Mouse (Mus musculus) intestine, embryonic 14.5 days (tissue): ENCODE data around the gene Atp2a1. TPM values are rescaled to one million over a fixed set of nuclear protein-coding genes. Genes with fewer than 3 reads are reported as not detected.
"Not testable (repeated sequence)": the region's sequence is repeated elsewhere in the genome, so short reads cannot be mapped to it uniquely, and the experiment has no call there.

Experiments
- ATAC-seq: fragments of 200-750 bp; cut with Nextera tagmentation; replicated peaks from 2 replicates; pipeline ENCODE4 v1.8.0; 2017; ENCODE audit warnings: low read depth, moderate number of reproducible peaks, moderate TSS enrichment, moderate library complexity; ENCODE audit not compliant: low FRiP score, low TSS enrichment
- DNase-seq: peaks from one replicate; pipeline ENCODE4 v3.0.0-alpha.2; 2018; ENCODE audit warnings: low spot score
- H3K27ac ChIP-seq: fragments of 300-500 bp; sonication (generic); 2 replicates; pipeline ENCODE4 v1.5.1; 2014; ENCODE audit warnings: low read depth, mild to moderate bottlenecking, control low read depth
- H3K27me3 ChIP-seq: fragments of 300-500 bp; sonication (generic); replicated peaks from 2 replicates; pipeline ENCODE4 v1.6.1; 2014; ENCODE audit warnings: low read length, control low read depth; ENCODE audit not compliant: control insufficient read depth, insufficient read depth
- H3K36me3 ChIP-seq: fragments of 300-500 bp; sonication (generic); 2 replicates; pipeline ENCODE4 v1.6.1; 2014; ENCODE audit warnings: low read length, control low read depth; ENCODE audit not compliant: control insufficient read depth, insufficient read depth
- H3K4me1 ChIP-seq: fragments of 300-500 bp; sonication (generic); replicated peaks from 2 replicates; pipeline ENCODE4 v1.6.1; 2014; ENCODE audit warnings: low read length, control low read depth, mixed read lengths; ENCODE audit not compliant: control insufficient read depth, insufficient read depth
- H3K4me2 ChIP-seq: fragments of 300-500 bp; sonication (generic); 2 replicates; pipeline ENCODE4 v1.6.1; 2014; ENCODE audit warnings: low read length
- H3K4me3 ChIP-seq: fragments of 300-500 bp; sonication (generic); 2 replicates; pipeline ENCODE4 v1.5.1; 2014; ENCODE audit warnings: low read depth, low read length, control low read depth, mixed read lengths
- H3K9ac ChIP-seq: fragments of 300-500 bp; sonication (generic); 2 replicates; pipeline ENCODE4 v1.6.1; 2014; ENCODE audit warnings: mild to moderate bottlenecking, low read length
- H3K9me3 ChIP-seq: fragments of 300-500 bp; sonication (generic); 2 replicates; pipeline ENCODE4 v1.6.1; 2016; ENCODE audit warnings: low read length, control low read depth; ENCODE audit not compliant: control insufficient read depth
- WGBS: fragments of 180-500 bp; shearing (Covaris S2); extraction: QIAGEN DNeasy Blood & Tissue Kit; methylation state at CpG from one replicate; pipeline ENCODE4 v1.1.7; 2014; 5-methylcytosine and 5-hydroxymethylcytosine counted together
- polyA plus RNA-seq: library from polyadenylated mRNA; unstranded; fragments of >200 nt; fragmentation: Nextera tagmentation; extraction: Ambion mirVana; gene quantifications from 2 replicates; pipeline ENCODE4 v1.2.1, GENCODE M21; 2014

Gene Atp2a1
- polyA plus RNA-seq, 1 experiment from 2014 or later, result 0.16 TPM

DNA sequence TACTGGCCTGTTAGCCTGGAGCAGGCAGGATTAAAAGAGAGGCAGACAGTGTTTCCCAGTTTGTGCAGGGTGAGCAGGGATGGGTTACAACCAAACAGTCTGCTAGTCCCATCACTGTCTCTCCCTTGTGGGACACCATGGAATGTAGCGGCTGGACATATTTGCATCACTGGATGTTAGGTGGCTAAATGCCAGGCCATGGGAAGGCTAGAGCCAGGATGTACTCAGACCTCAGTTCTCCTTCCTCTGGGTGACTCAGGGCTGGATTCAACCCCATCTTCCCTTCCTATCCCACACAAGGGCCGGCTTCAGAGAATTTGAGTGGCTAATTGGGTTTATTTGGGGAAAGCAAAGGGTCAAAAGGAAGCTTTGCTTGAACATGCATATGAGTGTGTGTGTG, 54.2 kb downstream of the Atp2a1 start:
- Histone ChIP-seq H3K27me3 (no peaks in the 10 kb centered on the region), H3K4me3 (no peak overlapping the region), H3K4me1 (no peaks in the 10 kb centered on the region), H3K9me3 (no peaks in the 10 kb centered on the region), H3K27ac (no peak overlapping the region), H3K36me3 (no peaks in the 10 kb centered on the region), H3K4me2 (no peak overlapping the region), H3K9ac (no peak overlapping the region)
- WGBS, result 88% methylated on average over 2 of the region's 2 CpGs
- DNase-seq (no peak), ATAC-seq (no peak)

DNA sequence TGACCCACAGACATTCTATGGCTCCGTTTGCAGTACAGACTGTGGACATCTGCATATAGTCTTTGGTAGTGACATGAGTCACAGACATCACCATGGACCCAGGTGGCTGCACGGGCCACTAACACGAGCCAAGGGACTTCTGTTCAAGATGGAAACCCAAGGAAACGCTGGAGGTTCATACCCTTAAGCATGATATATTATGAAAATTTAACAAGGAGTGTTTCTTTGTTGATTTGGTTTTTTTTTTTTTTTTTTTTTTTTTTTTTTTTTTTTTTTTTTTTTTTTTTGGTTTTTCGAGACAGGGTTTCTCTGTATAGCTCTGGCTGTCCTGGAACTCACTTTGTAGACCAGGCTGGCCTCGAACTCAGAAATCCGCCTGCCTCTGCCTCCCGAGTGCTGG, 60.4 kb downstream of the Atp2a1 start:
- H3K4me3 ChIP-seq, H3K9me3 ChIP-seq, H3K4me1 ChIP-seq, ATAC-seq, H3K9ac ChIP-seq, DNase-seq, H3K4me2 ChIP-seq, H3K27me3 ChIP-seq, H3K27ac ChIP-seq, H3K36me3 ChIP-seq: not testable (repeated sequence)
- 72% methylated on average over 8 of the region's 8 CpGs for WGBS

DNA sequence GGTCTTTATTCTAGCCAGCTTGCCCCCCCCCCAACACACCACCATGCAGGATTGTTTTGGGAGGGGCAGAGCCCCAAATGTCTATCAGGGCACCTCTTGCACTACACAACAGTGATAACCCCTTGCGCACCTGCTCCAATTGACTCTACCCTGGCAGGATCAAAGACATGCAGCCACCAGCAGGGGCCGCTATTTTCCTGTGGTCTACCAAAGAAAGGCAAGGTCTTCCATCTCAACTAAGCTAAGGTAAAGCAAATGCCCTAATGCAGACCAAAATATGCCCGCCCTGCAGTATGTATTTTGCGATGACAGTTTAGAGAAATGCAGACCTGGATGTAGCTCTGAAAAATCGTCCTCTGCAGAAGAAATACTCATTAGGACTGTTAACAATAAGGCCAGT, 63.4 kb downstream of the Atp2a1 start:
- Histone ChIP-seq H3K9me3 (no peaks in the 10 kb centered on the region), H3K27me3 (no peaks in the 10 kb centered on the region), H3K36me3 (no peaks in the 10 kb centered on the region), H3K4me3 (no peak overlapping the region), H3K4me2 (no peak overlapping the region), H3K4me1 (no peaks in the 10 kb centered on the region; the same call in 1 of the 2 replicates), H3K27ac (no peak overlapping the region), H3K9ac (no peak overlapping the region)
- WGBS, result 14% methylated on average over 5 of the region's 5 CpGs
- ATAC-seq, result no peak
- DNase-seq, result peak; percentile 92

DNA sequence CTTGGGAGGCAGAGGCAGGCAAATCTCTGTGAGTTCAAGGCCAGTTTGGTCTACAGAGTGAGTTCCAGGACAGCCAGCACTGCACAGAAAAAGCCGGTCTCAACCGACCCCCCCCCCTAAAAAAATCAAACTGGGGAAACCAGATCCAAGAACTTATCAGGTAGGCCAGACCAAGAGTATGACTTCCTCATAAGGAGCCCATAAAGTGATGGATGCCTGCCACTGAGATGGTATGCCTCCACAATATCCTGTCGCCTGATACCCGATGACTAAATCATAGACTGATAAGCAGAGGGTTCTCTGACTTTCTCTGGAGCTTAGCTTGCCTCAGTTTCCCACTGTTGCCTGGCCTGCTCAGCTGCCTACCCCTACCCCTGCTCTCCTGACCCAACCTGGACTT, 65.1 kb downstream of the Atp2a1 start:
- no peak for ATAC-seq
- WGBS, result 91% methylated on average over 4 of the region's 4 CpGs
- Histone ChIP-seq H3K4me2 (no peak overlapping the region), H3K4me3 (no peak overlapping the region), H3K36me3 (no peaks in the 10 kb centered on the region), H3K9me3 (no peaks in the 10 kb centered on the region), H3K4me1 (no peaks in the 10 kb centered on the region; the same call in 1 of the 2 replicates), H3K9ac (no peak overlapping the region), H3K27ac (no peak overlapping the region), H3K27me3 (no peaks in the 10 kb centered on the region)
- no peak for DNase-seq

DNA sequence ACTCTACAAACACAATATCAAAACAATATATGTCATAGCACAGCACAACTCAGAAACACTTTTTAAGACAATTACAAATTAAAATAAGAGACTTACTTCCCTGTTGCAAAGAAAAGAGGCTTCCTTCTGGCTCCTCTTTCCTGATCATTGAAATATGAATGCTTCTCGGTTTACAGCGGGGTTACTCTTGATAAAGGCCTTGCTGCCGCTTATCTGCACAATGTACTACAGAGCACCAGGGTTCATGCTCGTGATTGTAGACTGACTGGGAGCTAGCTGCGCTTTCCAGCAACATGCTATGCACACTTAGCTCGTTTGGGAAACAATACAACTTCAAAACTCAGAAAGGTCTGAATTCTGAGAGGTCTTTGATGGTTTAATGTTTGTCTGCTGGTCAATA, 65.7 kb downstream of the Atp2a1 start:
- Histone ChIP-seq H3K36me3 (no peaks in the 10 kb centered on the region), H3K9me3 (no peaks in the 10 kb centered on the region), H3K27ac (no peak overlapping the region), H3K4me1 (no peaks in the 10 kb centered on the region; the same call in 1 of the 2 replicates), H3K4me3 (no peak overlapping the region), H3K4me2 (peak overlapping the region; percentile 40), H3K9ac (peak overlapping the region; percentile 34; the same call in 1 of the 2 replicates), H3K27me3 (no peaks in the 10 kb centered on the region)
- ATAC-seq (no peak), DNase-seq (no peak)
- WGBS, result 59% methylated on average over 6 of the region's 6 CpGs

DNA sequence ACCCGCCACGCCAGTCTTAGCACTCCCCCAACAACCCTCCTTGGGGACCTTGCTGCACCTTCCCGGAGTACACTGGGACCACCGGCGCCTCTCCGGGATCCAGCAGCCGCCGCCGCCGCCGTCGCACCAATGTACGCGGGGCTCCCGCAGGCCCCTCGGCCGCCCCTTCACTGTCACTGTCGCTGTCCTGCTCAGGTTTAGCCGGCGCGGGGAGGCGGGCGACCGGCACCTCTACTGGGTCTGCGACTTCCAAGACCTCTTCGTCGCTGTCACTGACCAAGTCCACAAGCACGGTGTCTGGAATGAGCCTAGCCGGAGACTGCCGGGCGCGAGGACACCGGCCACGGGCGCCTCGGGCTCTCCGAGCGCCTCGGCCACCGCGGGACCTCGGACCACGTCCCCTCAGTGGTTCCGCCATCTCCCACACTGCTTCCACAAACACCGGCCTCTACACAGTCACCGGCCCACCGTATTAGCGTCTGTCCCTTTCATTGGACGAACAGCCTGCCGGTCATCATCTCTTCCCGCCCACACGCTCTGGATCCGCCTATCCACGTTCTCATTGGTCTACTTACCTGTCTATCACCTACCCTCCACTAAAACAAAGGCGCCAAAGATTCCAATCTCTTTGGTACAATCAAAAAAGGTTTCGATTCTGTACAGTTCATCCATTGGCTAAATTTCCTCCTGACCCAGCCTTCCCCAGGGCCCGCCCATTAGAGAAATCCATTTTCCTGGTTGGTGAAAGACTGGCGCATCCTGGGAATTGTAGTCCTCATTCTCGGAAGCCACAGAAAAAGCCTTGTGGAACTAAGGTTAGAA, 66.4 kb downstream of the Atp2a1 start, which contains the start of gene Nfatc2ip:
Nfatc2ip (minus strand) TSS at position 440 of the 822 bp plus-strand sequence.
- H3K4me1 ChIP-seq, result no peaks in the 10 kb centered on the region; the same call in 1 of the 2 replicates
- peak within 1 kb of the TSS; percentile 94 for H3K4me3 ChIP-seq
- peak; percentile 99 for DNase-seq
- peak; percentile 100 for ATAC-seq
- H3K27ac ChIP-seq, result 0 out of 2 replicates have a peak within 1 kb of the TSS, but pooled peaks have one; percentile 43
- H3K9me3 ChIP-seq, result no peaks in the 10 kb centered on the region
- peak within 1 kb of the TSS; percentile 73 for H3K9ac ChIP-seq
- H3K36me3 ChIP-seq, result 0 out of 2 replicates have a peak, but pooled peaks cover 2% of the 10 kb centered on the region
- H3K4me2 ChIP-seq, result peak within 1 kb of the TSS; percentile 84
- no peaks in the 10 kb centered on the region for H3K27me3 ChIP-seq
- under 1% methylated on average over 58 of the region's 59 CpGs for WGBS

Other genes starting within 250 kb of the Atp2a1 start
- gene Sbk1, start 190.5 kb downstream of the Atp2a1 start, polyA plus RNA-seq, result 33.8 and 34.2 TPM in 2 replicates
- 1.1 and 1.9 TPM in 2 replicates for gene Lat, start 93.5 kb downstream of the Atp2a1 start, polyA plus RNA-seq
- gene Spns1, start 85.7 kb downstream of the Atp2a1 start, polyA plus RNA-seq, result 44.4 and 45.9 TPM in 2 replicates
- gene Nfatc2ip, start 66.4 kb downstream of the Atp2a1 start, polyA plus RNA-seq, result 2.3 and 2.6 TPM in 2 replicates
- gene Cd19, start 48.2 kb downstream of the Atp2a1 start, polyA plus RNA-seq, result not detected in 2 replicates
- gene Rabep2, start 34.3 kb downstream of the Atp2a1 start, polyA plus RNA-seq, result 24.6 and 27.6 TPM in 2 replicates
- gene Sh2b1, start 12.3 kb upstream of the Atp2a1 start, polyA plus RNA-seq, result 40.9 and 41.4 TPM in 2 replicates
- gene Tufm, start 24.3 kb upstream of the Atp2a1 start, polyA plus RNA-seq, result 188 and 192 TPM in 2 replicates
- 44.4 and 50.7 TPM in 2 replicates for gene Atxn2l, start 40.3 kb upstream of the Atp2a1 start, polyA plus RNA-seq
- gene Eif3c, start 103.3 kb upstream of the Atp2a1 start, polyA plus RNA-seq, result 184 and 188 TPM in 2 replicates
- 0.60 and 1.1 TPM in 2 replicates for gene Apobr, start 121.8 kb upstream of the Atp2a1 start, polyA plus RNA-seq
- 24.3 and 30.3 TPM in 2 replicates for gene Cln3, start 122.7 kb upstream of the Atp2a1 start, polyA plus RNA-seq
- not detected in 2 replicates for gene Il27, start 131.8 kb upstream of the Atp2a1 start, polyA plus RNA-seq
- 6.6 and 27.3 TPM in 2 replicates for gene Nupr1, start 167.8 kb upstream of the Atp2a1 start, polyA plus RNA-seq
- 53.4 and 64.5 TPM in 2 replicates for gene Sgf29, start 186.2 kb upstream of the Atp2a1 start, polyA plus RNA-seq
- 3.5 and 3.8 TPM in 2 replicates for gene Sult1a1, start 213.3 kb upstream of the Atp2a1 start, polyA plus RNA-seq
- gene Bola2, start 232.3 kb upstream of the Atp2a1 start, polyA plus RNA-seq, result 140 and 159 TPM in 2 replicates
- gene Slx1b, start 232.7 kb upstream of the Atp2a1 start, polyA plus RNA-seq, result 7.1 and 8.4 TPM in 2 replicates
- gene Coro1a, start 244.7 kb upstream of the Atp2a1 start, polyA plus RNA-seq, result 35.1 and 35.9 TPM in 2 replicates